Mouse (Mus musculus): Measurements from ENCODE around the gene Banp.

Gene Banp

DNA sequence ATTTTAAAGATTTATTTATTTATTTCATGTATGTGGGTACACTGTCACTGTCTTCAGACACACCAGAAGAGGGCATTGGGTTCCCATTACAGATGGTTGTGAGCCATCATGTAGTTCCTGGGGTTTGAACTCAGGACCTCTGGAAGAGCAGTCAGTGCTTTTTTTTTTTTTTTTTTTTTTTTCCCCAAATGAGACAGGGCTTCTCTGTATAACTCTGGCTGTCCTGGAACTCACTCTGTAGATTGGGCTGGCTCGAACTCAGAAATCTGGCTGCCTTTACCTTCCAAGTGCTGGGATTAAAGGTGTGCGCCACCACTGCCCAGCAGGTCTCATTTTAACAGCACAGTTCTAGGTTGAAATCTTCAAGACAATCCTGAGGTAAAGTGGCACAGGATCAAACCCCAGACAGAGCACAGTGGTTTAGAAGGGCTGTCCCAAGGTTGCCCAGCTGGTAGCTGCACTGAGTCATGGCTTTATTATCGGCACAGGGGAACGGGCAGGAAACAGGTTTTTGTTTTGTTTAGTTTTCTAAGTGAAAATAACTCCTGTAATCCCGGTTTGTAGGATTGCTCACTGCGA lies at the start of gene Banp:
Gene Banp, plus strand, starts transcription at position 529 of the 579 bp plus-strand sequence.
- no peak for DNase-seq (ENCODE audit: extremely low spot score)

DNA sequence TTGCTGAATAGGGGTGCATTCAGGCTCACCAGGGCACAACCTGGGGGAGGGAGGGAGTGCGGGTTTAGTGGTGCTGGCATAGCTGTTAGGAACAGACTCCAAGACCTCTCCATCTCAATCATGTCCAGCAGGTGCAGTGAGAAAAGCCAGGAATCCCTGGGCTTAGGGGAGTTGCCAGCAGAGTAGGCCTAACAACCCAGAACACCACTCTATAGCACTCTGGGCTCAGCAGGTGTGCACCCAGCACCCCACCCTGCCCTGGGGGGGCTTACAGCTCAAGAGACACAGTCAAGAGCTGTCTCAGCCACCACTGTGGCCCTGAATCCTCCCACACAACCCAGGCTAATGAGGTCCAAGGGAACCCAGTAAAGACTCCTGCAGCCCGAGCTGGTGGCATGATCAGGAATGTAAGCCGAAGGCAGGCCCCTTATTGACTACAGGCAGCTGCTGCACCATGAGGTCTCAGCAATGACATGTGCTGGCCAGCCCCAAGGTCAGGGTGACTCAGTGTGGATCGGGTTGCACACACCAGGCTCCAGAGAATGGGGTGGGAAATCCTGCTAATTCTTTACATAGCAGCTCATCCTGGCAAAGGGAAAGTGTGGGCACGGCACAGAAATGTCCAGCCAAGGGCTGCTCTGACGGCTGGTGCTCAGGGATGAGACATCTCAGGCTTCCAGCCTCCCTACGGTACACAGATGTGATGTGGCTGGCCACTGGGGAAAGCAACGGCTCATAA lies 47.9 kb upstream of the Banp start:
- DNase-seq (ENCODE audit: extremely low spot score): no peak

GRCm38 (mm10) chr8:121903977-121904376 lies 45.6 kb upstream of the Banp start:
- DNase-seq (ENCODE audit: extremely low spot score): no peak

GRCm38 (mm10) chr8:121904999-121905398 lies 44.6 kb upstream of the Banp start:
- no peak for DNase-seq (ENCODE audit: extremely low spot score)

GRCm38 (mm10) chr8:121905420-121905819 lies 44.1 kb upstream of the Banp start:
- DNase-seq (ENCODE audit: extremely low spot score): no peak

DNA sequence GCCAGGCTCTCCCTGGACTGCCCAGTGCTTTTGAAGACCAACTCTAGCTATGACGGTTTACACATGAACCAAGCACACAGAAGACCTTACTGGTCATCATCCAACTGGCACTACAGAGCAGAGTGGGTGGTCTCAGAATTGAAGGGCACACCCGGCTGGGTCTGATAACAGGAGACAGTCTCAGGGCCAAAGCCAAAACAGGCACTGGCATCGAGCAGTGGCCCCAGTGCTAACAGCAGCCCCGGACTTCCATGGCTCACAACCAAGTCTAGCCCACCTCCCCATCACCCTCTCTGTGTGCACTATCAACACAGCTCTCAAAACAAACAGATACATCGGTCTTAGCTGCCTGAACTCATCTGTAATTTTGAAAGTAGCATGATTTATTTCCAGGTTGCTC lies 43.7 kb upstream of the Banp start:
- DNase-seq (ENCODE audit: extremely low spot score): no peak

DNA sequence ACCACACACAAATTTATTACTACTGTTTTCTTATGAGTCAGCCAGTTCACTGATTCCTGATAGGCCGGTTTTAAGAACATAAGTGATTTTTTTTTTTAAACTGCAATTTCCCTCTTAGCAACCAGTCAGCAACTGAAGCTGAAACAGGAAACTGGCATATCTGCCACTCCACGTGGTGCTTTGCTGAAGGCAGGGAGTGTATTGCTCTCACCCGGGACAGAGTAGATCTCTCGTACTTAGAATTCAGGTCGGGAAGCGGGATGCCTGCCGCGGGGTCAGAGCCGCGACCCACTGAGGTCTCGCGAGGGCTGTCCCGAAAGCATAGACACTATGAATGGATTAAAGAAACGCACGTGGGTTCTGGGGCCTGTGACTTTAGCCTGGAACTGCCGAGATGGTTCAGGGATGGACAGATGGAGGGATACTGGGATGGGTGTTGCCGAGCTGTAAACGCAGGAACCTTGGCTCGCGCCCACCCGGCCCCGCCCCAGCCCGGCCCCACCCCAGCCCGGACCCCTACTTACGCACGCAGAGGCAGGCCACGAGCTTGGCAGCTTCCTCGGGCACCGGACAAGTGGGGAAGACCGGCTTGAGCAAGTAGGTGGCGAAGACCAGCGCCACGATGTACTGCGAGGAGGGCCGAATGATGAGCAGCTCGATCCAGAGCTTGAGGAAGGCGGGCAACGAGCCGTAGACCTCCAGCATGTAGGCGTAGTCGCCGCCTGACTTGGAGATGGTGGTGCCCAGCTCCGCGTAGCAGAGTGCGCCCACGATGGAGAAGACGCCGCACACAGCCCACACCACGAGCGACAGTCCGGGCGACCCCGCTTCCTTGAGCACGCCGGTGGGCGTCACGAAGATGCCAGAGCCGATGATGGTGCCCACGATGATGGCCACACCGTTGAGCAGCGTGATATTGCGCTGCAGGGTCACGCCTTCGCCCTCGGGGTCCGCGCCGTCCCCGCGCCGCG lies 42.7 kb upstream of the Banp start:
- DNase-seq (ENCODE audit: extremely low spot score): peak; percentile 52

DNA sequence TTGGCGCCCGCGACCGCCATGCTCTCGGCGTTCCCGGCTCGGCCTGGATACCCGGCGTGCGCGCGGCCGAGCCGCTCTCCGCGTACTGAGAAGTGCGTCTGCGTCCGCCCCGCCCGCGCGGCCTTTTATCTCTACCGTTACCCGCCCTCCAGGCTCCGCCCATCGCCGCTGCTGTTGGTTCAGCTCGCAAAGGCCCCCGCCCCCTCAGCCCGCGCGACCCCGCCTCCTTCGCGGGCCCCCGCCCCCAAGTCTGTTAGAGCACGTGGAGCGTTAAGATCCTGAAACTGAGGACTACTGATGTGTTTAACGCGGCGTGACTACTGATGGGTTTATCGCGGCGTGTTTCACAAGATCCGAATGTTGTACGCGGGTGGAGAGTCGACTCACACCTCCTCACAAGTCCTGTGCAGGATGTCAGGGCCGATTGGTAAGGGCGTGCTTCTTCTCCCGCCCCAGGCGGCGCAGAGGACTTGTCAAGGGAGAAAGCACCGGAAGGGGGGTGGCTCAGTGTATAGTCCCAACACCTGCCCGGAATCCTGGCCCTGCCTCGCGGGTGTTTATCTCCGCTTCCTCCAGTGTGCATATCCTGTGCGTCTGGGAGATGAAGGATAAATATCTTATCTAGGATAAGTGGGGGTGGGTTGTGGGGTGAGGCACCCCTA lies 41.8 kb upstream of the Banp start, which contains the start of gene Slc7a5:
Gene Slc7a5, minus strand, starts transcription at position 108 of the 662 bp plus-strand sequence.
- DNase-seq (ENCODE audit: extremely low spot score): peak; percentile 97

- no peak for DNase-seq (ENCODE audit: extremely low spot score)
These were observed 41.0 kb upstream of the Banp start for GRCm38 (mm10) chr8:121908378-121909147.

DNA sequence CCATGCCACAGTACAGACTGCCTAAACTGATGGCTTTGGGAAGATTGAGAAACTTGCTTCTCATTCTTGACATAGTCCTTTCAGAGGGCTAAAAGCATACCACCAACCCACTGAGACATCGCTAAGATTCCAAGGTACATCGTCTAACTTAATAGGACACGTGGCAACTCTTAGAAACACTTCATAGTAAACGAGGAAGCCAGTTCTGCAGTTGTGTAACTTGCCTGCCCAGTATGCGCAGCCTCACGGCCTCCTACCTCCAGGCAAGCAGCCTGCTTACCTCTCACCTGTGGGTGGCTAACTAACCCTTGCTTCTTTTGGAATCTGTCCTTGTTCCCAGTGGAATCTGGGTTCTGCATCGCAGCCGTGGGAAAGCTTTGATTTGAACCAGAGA lies 40.4 kb upstream of the Banp start:
- DNase-seq (ENCODE audit: extremely low spot score): no peak

- peak; percentile 75 for DNase-seq (ENCODE audit: extremely low spot score)
These were observed 39.9 kb upstream of the Banp start for GRCm38 (mm10) chr8:121909663-121910062.

DNA sequence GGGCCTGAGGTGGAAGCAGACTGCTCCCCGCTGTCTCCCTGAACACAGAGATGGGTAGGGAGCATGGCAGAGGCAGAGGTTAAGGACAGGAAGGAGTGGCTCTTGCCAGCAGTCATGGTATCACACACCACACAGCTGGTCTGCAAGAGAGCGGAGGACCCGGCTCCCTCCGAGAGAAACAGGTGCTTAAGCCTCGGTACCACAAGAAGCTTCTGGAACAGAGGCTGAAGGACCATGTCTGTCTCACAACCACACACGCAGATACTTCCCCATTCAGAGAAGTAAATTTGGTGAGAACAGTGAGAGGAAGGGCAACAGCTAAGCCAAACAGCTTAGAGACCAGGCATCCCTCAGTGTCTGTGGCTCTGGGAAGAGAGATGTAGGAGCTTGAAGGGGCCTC lies 38.1 kb upstream of the Banp start:
- DNase-seq (ENCODE audit: extremely low spot score): no peak

- DNase-seq (ENCODE audit: extremely low spot score): no peak
These were observed 37.6 kb upstream of the Banp start for GRCm38 (mm10) chr8:121911987-121912386.

DNA sequence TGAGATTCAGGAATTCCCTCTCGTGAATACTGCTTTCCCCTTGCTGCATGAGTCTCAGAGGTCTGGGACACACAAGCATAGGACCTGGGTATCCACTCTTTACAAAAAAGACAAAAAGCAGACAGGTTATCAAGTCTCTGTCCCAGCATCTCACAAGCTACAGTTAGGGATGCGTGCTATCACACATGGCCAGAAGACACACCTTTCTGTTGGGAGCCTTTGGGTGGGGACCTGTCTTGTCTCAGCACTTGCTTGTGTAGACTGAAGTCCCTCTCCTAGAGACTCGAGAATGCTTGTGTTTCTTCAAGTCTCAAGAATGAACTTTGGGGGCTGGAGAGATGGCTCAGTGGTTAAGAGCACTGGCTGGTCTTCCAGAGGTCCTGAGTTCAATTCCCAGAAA lies 36.7 kb upstream of the Banp start:
- no peak for DNase-seq (ENCODE audit: extremely low spot score)

DNA sequence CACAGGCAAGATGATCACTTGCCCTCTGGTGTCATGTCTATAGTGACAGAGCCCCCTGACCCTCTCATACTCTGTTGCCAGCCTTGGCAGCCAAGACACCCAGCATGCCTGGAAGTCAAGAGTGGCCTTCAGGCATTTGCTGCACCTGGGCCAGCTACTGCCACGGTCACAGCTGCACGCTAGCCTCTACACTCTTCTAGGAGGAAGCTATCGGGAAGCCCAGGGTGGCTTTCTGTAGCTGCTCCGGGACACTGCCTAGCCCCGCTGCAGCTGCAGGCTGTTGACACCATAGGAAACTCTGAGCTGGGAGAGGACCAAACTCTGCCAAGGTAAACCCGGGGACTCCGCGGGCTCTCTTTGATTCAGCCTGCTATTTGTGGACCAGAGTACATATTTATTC lies 36.2 kb upstream of the Banp start:
- DNase-seq (ENCODE audit: extremely low spot score): no peak

- DNase-seq (ENCODE audit: extremely low spot score): no peak
These were observed 30.4 kb upstream of the Banp start for GRCm38 (mm10) chr8:121919158-121919557.

GRCm38 (mm10) chr8:121919731-121920130 lies 29.8 kb upstream of the Banp start:
- no peak for DNase-seq (ENCODE audit: extremely low spot score)

- DNase-seq (ENCODE audit: extremely low spot score): no peak
These were observed 28.0 kb upstream of the Banp start for GRCm38 (mm10) chr8:121921582-121921981.

GRCm38 (mm10) chr8:121922101-121922500 lies 27.4 kb upstream of the Banp start:
- no peak for DNase-seq (ENCODE audit: extremely low spot score)

DNA sequence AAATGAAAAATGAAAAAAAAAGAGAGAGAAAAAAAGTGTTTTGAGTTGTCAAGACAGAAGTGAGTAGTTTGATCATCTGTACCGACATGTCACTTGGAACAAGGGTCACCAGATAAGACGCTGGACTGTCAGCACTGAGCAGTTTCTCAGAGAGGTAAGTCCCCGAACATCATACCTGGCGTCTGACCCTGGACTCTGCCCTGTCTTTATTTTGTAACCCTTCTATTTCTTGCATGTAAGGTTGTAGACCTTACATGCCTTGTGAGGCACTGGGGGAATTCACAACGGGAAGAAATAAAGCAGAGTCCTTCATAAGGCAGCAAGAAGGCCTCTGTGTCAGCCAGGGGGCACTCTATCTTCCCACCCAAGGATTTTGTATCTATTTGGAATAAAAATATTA lies 24.9 kb upstream of the Banp start:
- DNase-seq (ENCODE audit: extremely low spot score): no peak

DNA sequence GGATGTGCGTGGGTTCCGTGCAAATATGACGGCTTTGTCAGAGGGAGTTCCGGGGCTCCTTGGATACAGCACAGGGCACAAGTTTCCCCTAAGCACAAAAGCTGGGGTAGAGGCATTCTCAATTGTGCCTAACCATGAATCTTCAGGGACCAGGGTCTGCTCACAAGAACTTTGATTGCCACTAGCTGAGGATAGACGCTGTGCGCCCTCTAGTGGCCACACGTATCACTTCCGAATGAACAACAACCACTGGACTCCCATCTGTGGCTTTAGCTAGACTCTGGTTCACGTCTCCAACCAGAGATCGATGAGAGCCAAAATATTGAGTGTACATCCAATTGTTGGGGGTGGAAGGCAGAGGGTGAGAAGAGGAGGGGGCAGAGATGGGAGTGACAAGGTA lies 23.9 kb upstream of the Banp start:
- peak; percentile 70 for DNase-seq (ENCODE audit: extremely low spot score)
